Mouse (Mus musculus) hindbrain, embryonic 11.5 days (tissue): ENCODE results near the gene Cpne5. TPM values are rescaled to one million over a fixed set of nuclear protein-coding genes. Genes with fewer than 3 reads are reported as not detected.

Source experiments
- polyA plus RNA-seq: library from polyadenylated mRNA; unstranded; fragments of >200 nt; fragmentation: Nextera tagmentation; extraction: Ambion mirVana; gene quantifications from 2 replicates; pipeline ENCODE4 v1.2.1, GENCODE M21; 2014

The Cpne5 gene
- polyA plus RNA-seq, 1 experiment from 2014 or later, result 3.7 TPM

Other genes starting within 250 kb of the Cpne5 start
- gene Stk38, start 230.2 kb downstream of the Cpne5 start, polyA plus RNA-seq, result 141 and 151 TPM in 2 replicates
- gene Srsf3, start 205.5 kb downstream of the Cpne5 start, polyA plus RNA-seq, result 847 and 854 TPM in 2 replicates
- gene Cdkn1a, start 147.2 kb downstream of the Cpne5 start, polyA plus RNA-seq, result 33.4 and 36.8 TPM in 2 replicates
- 0.45 TPM in 1 of 2 replicates, not detected in the other for gene Rab44, start 124.0 kb downstream of the Cpne5 start, polyA plus RNA-seq
- 128 and 142 TPM in 2 replicates for gene Ppil1, start 26.0 kb upstream of the Cpne5 start, polyA plus RNA-seq
- 75.5 and 79.4 TPM in 2 replicates for gene BC004004, start 30.6 kb upstream of the Cpne5 start, polyA plus RNA-seq
- 0.32 and 0.67 TPM in 2 replicates for gene Pi16, start 79.5 kb upstream of the Cpne5 start, polyA plus RNA-seq
- gene Mtch1, start 109.8 kb upstream of the Cpne5 start, polyA plus RNA-seq, result 356 and 425 TPM in 2 replicates
- gene Fgd2, start 122.7 kb upstream of the Cpne5 start, polyA plus RNA-seq, result 2.7 and 4.2 TPM in 2 replicates